Mouse (Mus musculus): ENCODE data around the gene Stt3a. TPM values are rescaled to one million over a fixed set of nuclear protein-coding genes. Genes with fewer than 3 reads are reported as not detected.
A peak's percentile ranks its signal among the peaks of the same experiment; 100 is the strongest.

Gene Stt3a
- polyA plus RNA-seq, 1 experiment from 2014 or later = 193 TPM

DNA sequence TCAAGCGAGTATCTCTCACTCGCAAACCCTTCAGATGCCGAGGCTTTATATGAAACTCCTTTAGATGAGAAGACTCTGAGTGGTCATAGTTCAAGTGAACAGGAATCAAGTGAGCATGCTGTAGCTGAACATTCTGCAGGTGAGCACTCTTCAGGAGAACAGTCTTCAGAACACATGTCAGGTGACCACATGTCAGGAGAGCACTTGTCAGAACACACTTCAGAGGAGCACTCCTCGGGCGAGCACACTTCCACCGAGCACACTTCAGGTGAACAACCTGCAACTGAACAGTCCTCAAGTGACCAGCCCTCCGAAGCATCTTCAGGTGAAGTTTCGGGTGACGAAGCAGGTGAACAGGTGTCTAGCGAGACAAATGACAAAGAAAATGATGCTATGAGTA lies 73.2 kb downstream of the Stt3a start:
- no peaks in the 10 kb centered on the region for H3K4me1 ChIP-seq (replicated peaks; ENCODE audit: control insufficient read depth, insufficient read depth)
- DNase-seq (ENCODE audit: low spot score) = no peak
- 93% methylated on average over 10 of the region's 10 CpGs for WGBS
- no peak overlapping the region for H3K27ac ChIP-seq (replicated peaks)
- ATAC-seq (ENCODE audit: low FRiP score, low TSS enrichment) = no peak
- no peaks in the 10 kb centered on the region for H3K9me3 ChIP-seq (ENCODE audit: control insufficient read depth, low read length)
- no peak overlapping the region for H3K4me2 ChIP-seq (replicated peaks; ENCODE audit: low read depth)
- H3K36me3 ChIP-seq (ENCODE audit: control insufficient read depth, insufficient read depth, low read length) = no peaks in the 10 kb centered on the region
- no peaks in the 10 kb centered on the region for H3K27me3 ChIP-seq (ENCODE audit: control insufficient read depth, insufficient read depth, low read length)
- no peak overlapping the region for H3K9ac ChIP-seq (ENCODE audit: low read length)
- TF ChIP-seq EP300 (optimal IDR thresholded peaks at IDR 0.05) (no peak), CTCF (IDR thresholded peaks at IDR 0.05; ENCODE audit: low read depth) (no peak)
- H3K4me3 ChIP-seq (ENCODE audit: low read depth, low read length) = no peak overlapping the region

DNA sequence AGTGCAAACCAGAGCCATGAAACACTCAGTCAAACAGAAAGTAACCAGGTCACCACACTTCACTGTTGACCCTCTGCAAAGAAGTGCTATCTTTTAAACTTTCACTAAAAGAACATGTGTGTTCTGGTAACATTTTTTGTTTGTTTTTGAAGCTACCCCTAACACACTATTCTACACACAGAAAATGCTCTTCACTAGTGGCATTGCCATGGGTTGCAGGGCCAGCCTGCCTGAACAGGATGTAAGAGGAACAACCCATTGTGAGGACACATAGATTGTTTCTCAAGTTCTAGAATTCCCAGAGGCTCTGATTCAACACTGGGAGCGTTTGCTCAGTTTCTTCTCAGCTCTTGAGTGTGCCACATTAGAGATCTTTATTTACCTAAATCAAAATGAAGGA lies 74.6 kb downstream of the Stt3a start, which contains the start of gene Acrv1:
TSS of gene Acrv1 (plus strand) at position 301 of the 400 bp plus-strand sequence.
- no peaks in the 10 kb centered on the region for H3K4me1 ChIP-seq (replicated peaks; ENCODE audit: control insufficient read depth, insufficient read depth)
- H3K27ac ChIP-seq (replicated peaks) = no peak within 1 kb of the TSS
- no peak for TF ChIP-seq CTCF (IDR thresholded peaks at IDR 0.05; ENCODE audit: low read depth)
- 48% methylated on average over 1 of the region's 1 CpGs for WGBS
- no peak within 1 kb of the TSS for H3K4me2 ChIP-seq (replicated peaks; ENCODE audit: low read depth)
- no peak for DNase-seq (ENCODE audit: low spot score)
- no peak for ATAC-seq (ENCODE audit: low FRiP score, low TSS enrichment)
- H3K9me3 ChIP-seq (ENCODE audit: control insufficient read depth, low read length) = no peaks in the 10 kb centered on the region
- no peaks in the 10 kb centered on the region for H3K36me3 ChIP-seq (ENCODE audit: control insufficient read depth, insufficient read depth, low read length)
- H3K4me3 ChIP-seq (ENCODE audit: low read depth, low read length) = no peak within 1 kb of the TSS
- no peaks in the 10 kb centered on the region for H3K27me3 ChIP-seq (ENCODE audit: control insufficient read depth, insufficient read depth, low read length)
- no peak within 1 kb of the TSS for H3K9ac ChIP-seq (ENCODE audit: low read length)

DNA sequence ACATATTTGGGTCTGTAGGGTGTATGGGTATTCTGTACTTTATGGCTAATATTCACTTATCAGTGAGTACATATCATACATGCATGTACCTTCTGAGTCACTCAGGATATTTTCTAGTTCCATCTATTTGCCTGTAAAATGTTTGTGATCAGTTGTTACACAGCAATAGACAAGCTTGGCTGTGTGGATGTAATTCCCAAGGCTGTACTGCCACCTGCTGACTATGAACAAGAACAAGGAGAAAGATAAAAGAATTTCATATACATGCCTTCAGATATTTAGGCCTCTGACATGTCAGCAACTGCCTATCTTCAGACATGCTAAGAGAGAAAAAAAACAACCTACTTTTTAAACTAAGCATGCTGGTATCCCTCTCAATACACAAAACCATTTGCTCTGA lies 80.2 kb downstream of the Stt3a start:
- ATAC-seq (ENCODE audit: low FRiP score, low TSS enrichment) = no peak
- no peak overlapping the region for H3K4me2 ChIP-seq (replicated peaks; ENCODE audit: low read depth)
- no peaks in the 10 kb centered on the region for H3K27me3 ChIP-seq (ENCODE audit: control insufficient read depth, insufficient read depth, low read length)
- H3K9ac ChIP-seq (ENCODE audit: low read length) = no peak overlapping the region
- no peaks in the 10 kb centered on the region for H3K36me3 ChIP-seq (ENCODE audit: control insufficient read depth, insufficient read depth, low read length)
- TF ChIP-seq CTCF (IDR thresholded peaks at IDR 0.05; ENCODE audit: low read depth) = peak; percentile 66
- TF ChIP-seq EP300 (optimal IDR thresholded peaks at IDR 0.05) = no peak
- peak; percentile 14 for DNase-seq (ENCODE audit: low spot score)
- no peak overlapping the region for H3K27ac ChIP-seq (replicated peaks)
- no peak overlapping the region for H3K4me3 ChIP-seq (ENCODE audit: low read depth, low read length)
- no peaks in the 10 kb centered on the region for H3K9me3 ChIP-seq (ENCODE audit: control insufficient read depth, low read length)
- H3K4me1 ChIP-seq (replicated peaks; ENCODE audit: control insufficient read depth, insufficient read depth) = no peaks in the 10 kb centered on the region

DNA sequence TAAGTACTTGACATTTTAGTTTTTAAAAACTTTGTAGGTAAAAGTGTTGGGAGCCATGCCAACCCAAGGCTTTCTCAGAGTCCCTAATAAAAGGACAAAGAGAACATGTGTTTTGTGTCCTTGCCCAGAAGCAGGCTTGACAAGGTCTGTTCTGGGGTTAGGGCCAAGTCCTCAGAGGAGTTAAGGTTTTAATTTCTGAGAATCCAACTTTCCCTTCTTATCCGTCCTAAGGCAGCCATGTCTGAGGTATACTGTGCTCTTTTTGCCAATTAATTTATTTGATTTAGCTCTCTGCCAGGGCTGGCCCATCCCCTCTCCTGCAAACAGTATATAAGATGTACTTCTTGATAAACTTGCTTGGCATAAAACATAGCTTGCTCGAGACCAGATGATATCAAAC lies 86.1 kb downstream of the Stt3a start:
- DNase-seq (ENCODE audit: low spot score) (peak; percentile 14), ATAC-seq (ENCODE audit: low FRiP score, low TSS enrichment) (peak; percentile 76)
- no peaks in the 10 kb centered on the region for H3K4me1 ChIP-seq (replicated peaks; ENCODE audit: control insufficient read depth, insufficient read depth)
- TF ChIP-seq CTCF (IDR thresholded peaks at IDR 0.05; ENCODE audit: low read depth) (no peak), EP300 (optimal IDR thresholded peaks at IDR 0.05) (no peak)
- no peaks in the 10 kb centered on the region for H3K9me3 ChIP-seq (ENCODE audit: control insufficient read depth, low read length)
- no peak overlapping the region for H3K4me3 ChIP-seq (ENCODE audit: low read depth, low read length)
- H3K9ac ChIP-seq (ENCODE audit: low read length) = no peak overlapping the region
- H3K4me2 ChIP-seq (replicated peaks; ENCODE audit: low read depth) = no peak overlapping the region
- H3K36me3 ChIP-seq (ENCODE audit: control insufficient read depth, insufficient read depth, low read length) = no peaks in the 10 kb centered on the region
- 24% methylated on average over 2 of the region's 2 CpGs for WGBS
- H3K27ac ChIP-seq (replicated peaks) = no peak overlapping the region; the same call in 1 of the 2 replicates
- H3K27me3 ChIP-seq (ENCODE audit: control insufficient read depth, insufficient read depth, low read length) = no peaks in the 10 kb centered on the region

Other genes starting within 250 kb of the Stt3a start
- gene Gm5615, start 225.7 kb downstream of the Stt3a start, polyA plus RNA-seq (2015; fragmentation: Nextera tagmentation; extraction: Ambion mirVana) = not detected in 2 replicates
- not detected in 2 replicates for gene Gm17689, start 185.0 kb downstream of the Stt3a start, polyA plus RNA-seq (2015; fragmentation: Nextera tagmentation; extraction: Ambion mirVana)
- gene A630095E13Rik, start 124.3 kb downstream of the Stt3a start, polyA plus RNA-seq (2015; fragmentation: Nextera tagmentation; extraction: Ambion mirVana) = not detected in 2 replicates
- gene Acrv1, start 74.5 kb downstream of the Stt3a start, polyA plus RNA-seq (2015; fragmentation: Nextera tagmentation; extraction: Ambion mirVana) = 0.05 TPM in 1 of 2 replicates, not detected in the other
- 8.1 and 9.3 TPM in 2 replicates for gene Chek1, start 40.6 kb downstream of the Stt3a start, polyA plus RNA-seq (2015; fragmentation: Nextera tagmentation; extraction: Ambion mirVana)
- 77.3 and 82.5 TPM in 2 replicates for gene Ei24, start 29.7 kb upstream of the Stt3a start, polyA plus RNA-seq (2015; fragmentation: Nextera tagmentation; extraction: Ambion mirVana)
- gene Fez1, start 54.2 kb upstream of the Stt3a start, polyA plus RNA-seq (2015; fragmentation: Nextera tagmentation; extraction: Ambion mirVana) = 6.8 and 9.0 TPM in 2 replicates